Mouse (Mus musculus): ENCODE results near the gene Ing5.
"Not testable (repeated sequence)": the region's sequence is repeated elsewhere in the genome, so short reads cannot be mapped to it uniquely, and the experiment has no call there.

Ing5 gene

GRCm38 (mm10) chr1:93811495-93812039 lies 7.8 kb downstream of the Ing5 start:
- DNase-seq (ENCODE audit: low spot score) = no peak

GRCm38 (mm10) chr1:93817823-93818532 lies 14.2 kb downstream of the Ing5 start:
- no peak for DNase-seq (ENCODE audit: low spot score)

- DNase-seq (ENCODE audit: low spot score) = no peak
These were observed 15.0 kb downstream of the Ing5 start for GRCm38 (mm10) chr1:93818722-93819121.

- DNase-seq (ENCODE audit: low spot score) = no peak
These were observed 20.2 kb downstream of the Ing5 start for GRCm38 (mm10) chr1:93823796-93824495.

GRCm38 (mm10) chr1:93824609-93825008 lies 20.8 kb downstream of the Ing5 start, which contains the start of gene D2hgdh:
TSS of gene D2hgdh (plus strand) at chr1:93824909.
- DNase-seq (ENCODE audit: low spot score) = no peak

GRCm38 (mm10) chr1:93825105-93825674 lies 21.4 kb downstream of the Ing5 start:
- DNase-seq (ENCODE audit: low spot score) = peak; percentile 91

GRCm38 (mm10) chr1:93825771-93826539 lies 22.2 kb downstream of the Ing5 start:
- no peak for DNase-seq (ENCODE audit: low spot score)

- DNase-seq (ENCODE audit: low spot score) = no peak
These were observed 22.7 kb downstream of the Ing5 start for GRCm38 (mm10) chr1:93826540-93826835.

GRCm38 (mm10) chr1:93832754-93833360 lies 29.1 kb downstream of the Ing5 start:
- DNase-seq (ENCODE audit: low spot score) = not testable (repeated sequence)

GRCm38 (mm10) chr1:93834671-93835150 lies 30.9 kb downstream of the Ing5 start:
- DNase-seq (ENCODE audit: low spot score) = no peak

- no peak for DNase-seq (ENCODE audit: low spot score)
These were observed 31.4 kb downstream of the Ing5 start for GRCm38 (mm10) chr1:93835211-93835610.

GRCm38 (mm10) chr1:93835876-93836531 lies 32.2 kb downstream of the Ing5 start:
- no peak for DNase-seq (ENCODE audit: low spot score)

GRCm38 (mm10) chr1:93836532-93836913 lies 32.8 kb downstream of the Ing5 start:
- DNase-seq (ENCODE audit: low spot score) = no peak

GRCm38 (mm10) chr1:93837335-93837734 lies 33.6 kb downstream of the Ing5 start:
- DNase-seq (ENCODE audit: low spot score) = no peak

GRCm38 (mm10) chr1:93838569-93838968 lies 34.8 kb downstream of the Ing5 start:
- DNase-seq (ENCODE audit: low spot score) = not testable (repeated sequence)

GRCm38 (mm10) chr1:93845766-93846366 lies 42.1 kb downstream of the Ing5 start:
- not testable (repeated sequence) for DNase-seq (ENCODE audit: low spot score)

GRCm38 (mm10) chr1:93855790-93856189 lies 52.0 kb downstream of the Ing5 start:
- DNase-seq (ENCODE audit: low spot score) = not testable (repeated sequence)

- DNase-seq (ENCODE audit: low spot score) = no peak
These were observed 53.6 kb downstream of the Ing5 start for GRCm38 (mm10) chr1:93857370-93857769.

- DNase-seq (ENCODE audit: low spot score) = no peak
These were observed 54.2 kb downstream of the Ing5 start for GRCm38 (mm10) chr1:93857991-93858390.

GRCm38 (mm10) chr1:93859619-93860018 lies 55.9 kb downstream of the Ing5 start:
- no peak for DNase-seq (ENCODE audit: low spot score)

- DNase-seq (ENCODE audit: low spot score) = not testable (repeated sequence)
These were observed 57.3 kb downstream of the Ing5 start, which contains the start of gene Gal3st2 for GRCm38 (mm10) chr1:93861048-93861447. TSS of gene Gal3st2 (plus strand) at chr1:93861306.

Data from ovary, postnatal 36 days (tissue).